Mouse (Mus musculus) monocyte, adult 5-6 weeks (primary cell): ENCODE measurements around the gene Ak2. TPM values are rescaled to one million over a fixed set of nuclear protein-coding genes. Genes with fewer than 3 reads are reported as not detected.

Experiments
- ATAC-seq: fragments of 153-309, 156-312 bp; replicated peaks from 2 replicates; pipeline ENCODE4 v1.8.0; 2017; ENCODE audit warnings: mild to moderate bottlenecking; ENCODE audit not compliant: low TSS enrichment, insufficient number of reproducible peaks, severe bottlenecking, poor library complexity, low FRiP score
- total RNA-seq: library from RNA; stranded (forward); fragments of 200-1000, 200-491, 200-594 nt; gene quantifications from 3 replicates; pipeline ENCODE4 v1.2.3, GENCODE M21; 2017

The Ak2 gene
- total RNA-seq, 1 experiment from 2014 or later: 73.4 TPM

DNA sequence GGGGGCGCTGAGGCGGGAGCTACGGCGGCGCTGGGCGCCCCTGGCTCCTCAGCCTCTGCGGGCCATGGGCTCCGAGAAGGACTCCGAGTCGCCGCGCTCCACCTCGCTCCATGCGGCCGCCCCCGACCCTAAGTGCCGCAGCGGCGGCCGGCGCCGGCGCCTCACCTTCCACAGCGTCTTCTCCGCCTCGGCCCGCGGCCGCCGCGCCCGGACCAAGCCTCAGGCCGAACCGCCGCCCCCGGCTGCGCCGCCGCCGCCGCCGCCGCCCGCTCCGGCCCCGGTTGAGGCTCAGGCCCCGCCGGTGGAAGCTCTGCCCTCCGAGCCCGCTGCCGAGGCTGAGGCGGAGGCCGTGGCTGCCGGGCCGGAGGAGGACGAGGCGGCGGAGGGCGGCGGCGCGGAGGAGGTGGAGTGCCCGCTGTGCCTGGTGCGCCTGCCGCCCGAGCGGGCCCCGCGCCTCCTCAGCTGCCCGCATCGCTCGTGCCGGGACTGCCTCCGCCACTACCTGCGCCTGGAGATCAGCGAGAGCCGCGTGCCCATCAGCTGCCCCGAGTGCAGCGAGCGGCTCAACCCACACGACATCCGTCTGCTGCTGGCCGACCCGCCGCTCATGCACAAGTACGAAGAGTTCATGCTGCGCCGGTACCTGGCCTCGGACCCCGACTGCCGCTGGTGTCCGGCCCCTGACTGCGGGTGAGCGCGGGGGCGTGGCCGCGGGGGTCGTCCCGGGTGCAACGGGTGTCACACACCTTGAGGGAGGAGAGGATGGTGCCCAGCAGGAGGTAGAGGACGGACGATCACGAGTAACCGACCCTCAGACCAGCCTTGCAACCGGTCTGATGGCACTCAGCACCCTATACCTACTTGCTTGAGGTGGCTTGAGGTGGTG, 66.7 kb downstream of the Ak2 start, which contains the start of gene Rnf19b:
Gene Rnf19b (plus strand): TSS at position 65 of the 886 bp plus-strand sequence.
- ATAC-seq: peak; percentile 19; the same call in 1 of the 2 replicates

DNA sequence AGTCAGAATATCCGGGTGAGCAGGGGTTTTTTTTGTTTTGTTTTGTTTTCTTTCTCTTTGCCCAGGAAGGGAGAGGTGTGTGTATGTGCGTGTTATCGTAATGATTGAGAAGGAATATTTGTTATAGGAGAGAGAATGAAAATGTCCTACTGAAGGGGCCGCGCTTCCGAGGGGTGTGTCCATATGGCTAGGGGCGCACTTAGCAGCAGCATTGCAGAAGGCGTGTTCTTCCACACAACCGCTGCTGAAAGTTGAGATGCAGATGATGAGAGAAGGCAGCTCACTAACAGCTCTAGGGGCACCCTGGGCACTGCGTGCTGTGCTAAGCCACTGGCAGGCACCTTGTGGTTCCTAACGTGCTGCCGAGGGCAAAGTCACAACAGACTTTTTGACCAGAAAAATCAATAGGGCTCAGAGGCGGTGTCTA, 67.4 kb downstream of the Ak2 start:
- peak; percentile 36; the same call in 1 of the 2 replicates for ATAC-seq

DNA sequence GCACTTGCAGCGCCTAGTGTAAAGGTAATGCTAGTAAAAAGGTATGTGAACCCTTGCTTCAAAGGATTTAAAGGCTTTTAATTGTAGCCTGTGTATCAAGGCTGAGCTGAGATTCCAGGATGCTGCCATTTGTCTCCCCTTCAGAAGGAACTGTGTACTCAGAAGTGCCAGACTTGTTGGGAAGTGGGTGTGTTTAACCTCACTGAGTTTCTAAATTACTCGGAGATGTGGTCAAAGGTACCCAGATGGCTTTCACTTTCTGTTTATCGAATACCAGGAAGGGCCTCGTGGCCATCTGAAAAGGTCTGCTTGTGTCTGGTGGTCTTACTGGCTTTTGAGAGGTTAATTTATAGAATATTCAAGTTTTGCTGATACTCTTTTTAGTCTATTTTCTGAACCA, 68.2 kb downstream of the Ak2 start:
- ATAC-seq: peak; percentile 62

Other genes starting within 250 kb of the Ak2 start
- 0.19 to 0.57 TPM in 2 of 3 replicates, not detected in the other for gene A3galt2, start 236.6 kb upstream of the Ak2 start, total RNA-seq
- gene Zfp362, start 185.9 kb upstream of the Ak2 start, total RNA-seq: 3.6 to 8.3 TPM (median 5.7 TPM) in 3 replicates
- gene Trim62, start 108.4 kb upstream of the Ak2 start, total RNA-seq: 0.75 to 3.5 TPM (median 0.95 TPM) in 3 replicates
- 2.2 to 11.7 TPM (median 5.8 TPM) in 3 replicates for gene Azin2, start 29.5 kb upstream of the Ak2 start, total RNA-seq
- 223 to 304 TPM (median 264 TPM) in 3 replicates for gene Rnf19b, start 66.3 kb downstream of the Ak2 start, total RNA-seq
- gene Tmem54, start 113.6 kb downstream of the Ak2 start, total RNA-seq: not detected in 3 replicates
- gene Hpca, start 130.1 kb downstream of the Ak2 start, total RNA-seq: not detected in 3 replicates
- 0.32 TPM in 1 of 3 replicates, not detected in the others for gene Fndc5, start 145.0 kb downstream of the Ak2 start, total RNA-seq
- 24.0 to 32.0 TPM (median 30.6 TPM) in 3 replicates for gene S100pbp, start 197.8 kb downstream of the Ak2 start, total RNA-seq
- gene Yars, start 197.8 kb downstream of the Ak2 start, total RNA-seq: 30.1 to 41.8 TPM (median 33.8 TPM) in 3 replicates